Mouse (Mus musculus) frontal cortex, adult 2 months (tissue): Measurements from ENCODE around the gene Dhcr24. TPM values are rescaled to one million over a fixed set of nuclear protein-coding genes. Genes with fewer than 3 reads are reported as not detected.

Experiments used
- DNase-seq, 2 experiments: peaks; one replicate each; pipeline ENCODE4 v3.0.0; 2022; ENCODE audit warnings: low spot score in 1 of 2; ENCODE audit errors: extremely low spot score in 1 of 2
- polyA plus RNA-seq: library from polyadenylated mRNA; depleted of rRNA; stranded (reverse); fragments of >200 nt; gene quantifications from 2 replicates; pipeline ENCODE4 v1.2.3, GENCODE M21; 2012; rRNA removed

The Dhcr24 gene
- polyA plus RNA-seq, result 70.4 and 77.0 TPM in 2 replicates

DNA sequence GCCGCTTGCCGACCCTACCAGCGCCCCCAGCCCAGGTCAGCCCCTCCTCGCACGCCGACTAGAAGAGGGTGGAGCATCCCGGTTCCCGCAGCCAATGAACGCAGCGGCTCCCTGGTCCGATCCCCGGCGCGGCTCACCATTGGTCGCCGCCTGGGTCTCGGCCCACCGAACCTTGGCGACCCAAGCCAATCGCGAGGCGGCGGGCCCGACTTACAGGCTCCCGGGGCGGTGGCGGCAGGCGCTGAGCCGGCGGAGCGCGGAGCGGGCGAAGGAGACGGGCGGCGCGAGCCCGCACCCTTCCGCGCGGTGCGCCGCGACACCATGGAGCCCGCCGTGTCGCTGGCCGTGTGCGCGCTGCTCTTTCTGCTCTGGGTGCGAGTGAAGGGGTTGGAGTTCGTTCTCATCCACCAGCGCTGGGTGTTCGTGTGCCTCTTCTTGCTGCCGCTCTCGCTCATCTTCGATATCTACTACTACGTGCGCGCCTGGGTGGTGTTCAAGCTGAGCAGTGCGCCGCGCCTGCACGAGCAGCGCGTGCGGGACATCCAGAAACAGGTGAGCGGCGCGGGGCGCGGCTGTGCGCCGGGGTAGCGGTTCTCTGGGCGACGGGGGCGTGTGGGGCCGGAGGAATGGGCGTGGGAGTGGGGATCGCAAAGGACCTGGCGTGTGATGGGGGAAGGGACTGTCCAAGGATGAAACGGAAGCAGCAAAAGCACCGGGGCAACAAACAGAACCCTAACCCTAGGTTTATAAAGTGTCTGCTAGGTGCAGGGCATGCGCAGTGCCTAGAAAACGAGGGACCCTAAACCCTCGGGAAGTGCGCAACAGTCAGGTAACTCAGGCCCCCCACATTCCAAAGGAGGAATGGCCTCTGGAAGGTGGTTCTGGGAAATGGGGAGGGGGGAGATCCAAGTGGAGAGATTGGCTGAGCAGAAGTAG lies at the start of gene Dhcr24:
TSS of gene Dhcr24 (plus strand) at position 193 of the 936 bp plus-strand sequence.
- peak; percentile 88 to 97 for DNase-seq

DNA sequence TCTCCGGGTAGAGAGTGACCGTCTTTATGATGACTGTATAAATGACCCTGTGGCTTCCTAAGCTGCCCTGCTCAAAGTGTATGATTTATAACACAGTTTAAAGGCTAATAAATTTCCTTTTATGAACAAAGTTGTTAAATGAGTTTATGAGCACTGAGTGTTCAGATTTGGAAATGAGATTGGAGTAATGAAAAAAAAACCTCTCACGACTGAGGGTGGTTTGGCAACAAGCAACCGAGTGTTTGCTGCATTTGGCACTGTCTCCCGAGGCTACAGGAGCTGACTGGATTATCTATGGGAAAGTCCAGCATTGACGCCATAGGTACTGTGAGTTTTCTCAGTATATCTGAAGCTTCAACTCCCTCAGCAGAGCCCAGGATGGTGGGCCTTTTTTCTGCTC lies 46.2 kb upstream of the Dhcr24 start:
- DNase-seq, result no peak

DNA sequence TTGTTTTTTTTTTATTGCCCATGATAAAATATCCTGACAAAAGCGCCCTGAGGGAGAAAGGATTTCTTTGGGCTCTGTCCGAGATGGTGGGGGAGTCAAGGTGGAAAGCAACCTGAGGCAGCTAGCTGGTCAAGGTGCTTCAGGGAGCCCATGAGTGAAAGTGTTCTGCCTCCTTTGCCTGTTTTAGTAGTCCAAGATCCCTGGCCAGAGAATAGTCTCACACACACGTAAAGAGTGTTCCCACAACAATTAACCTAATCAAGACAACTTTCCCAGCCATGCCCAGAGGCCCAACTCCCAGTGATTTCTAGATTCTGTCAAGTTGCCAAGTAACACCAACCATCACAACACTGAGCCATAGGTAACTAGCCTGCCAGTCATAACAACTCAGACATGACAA lies 38.3 kb upstream of the Dhcr24 start:
- DNase-seq, result no peak

DNA sequence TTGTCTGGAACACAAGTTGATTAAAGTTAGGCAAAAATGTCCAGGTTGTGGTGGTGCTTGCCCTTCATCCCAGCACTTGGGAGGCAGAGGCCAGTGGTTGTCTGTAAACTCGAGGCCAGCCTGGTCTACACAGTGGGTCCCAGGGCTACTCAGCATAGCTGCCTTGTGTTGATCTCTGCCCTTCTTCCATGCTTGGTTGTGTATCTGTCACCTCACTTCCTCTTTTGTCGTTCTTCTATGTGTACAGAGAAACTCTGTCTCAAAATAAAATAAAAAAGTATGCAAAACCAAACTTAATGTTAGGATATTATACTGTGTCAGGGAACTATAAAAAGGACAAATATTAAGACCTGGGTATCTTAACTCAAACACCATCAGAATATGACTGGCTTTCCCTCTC lies 36.7 kb upstream of the Dhcr24 start:
- DNase-seq, result no peak

DNA sequence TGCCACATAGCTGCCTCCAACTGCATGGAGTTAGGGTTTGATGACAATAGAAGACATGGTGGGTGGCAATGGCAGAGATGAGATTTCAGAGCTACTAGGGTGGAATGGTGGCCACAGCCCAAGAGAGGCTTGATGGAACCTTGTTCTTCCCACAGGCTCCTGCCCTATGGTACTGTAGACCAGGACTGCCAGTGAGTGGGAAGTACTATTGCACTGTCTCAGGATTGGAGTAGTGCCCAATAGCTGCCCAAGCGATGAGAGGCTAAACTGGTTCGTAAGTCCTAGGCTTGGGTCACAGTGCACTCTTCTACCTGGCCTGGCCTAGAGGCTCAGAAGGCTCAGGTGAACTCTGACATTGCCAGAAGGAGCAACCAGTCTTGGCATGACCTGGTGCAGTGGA lies 35.8 kb upstream of the Dhcr24 start:
- no peak for DNase-seq

DNA sequence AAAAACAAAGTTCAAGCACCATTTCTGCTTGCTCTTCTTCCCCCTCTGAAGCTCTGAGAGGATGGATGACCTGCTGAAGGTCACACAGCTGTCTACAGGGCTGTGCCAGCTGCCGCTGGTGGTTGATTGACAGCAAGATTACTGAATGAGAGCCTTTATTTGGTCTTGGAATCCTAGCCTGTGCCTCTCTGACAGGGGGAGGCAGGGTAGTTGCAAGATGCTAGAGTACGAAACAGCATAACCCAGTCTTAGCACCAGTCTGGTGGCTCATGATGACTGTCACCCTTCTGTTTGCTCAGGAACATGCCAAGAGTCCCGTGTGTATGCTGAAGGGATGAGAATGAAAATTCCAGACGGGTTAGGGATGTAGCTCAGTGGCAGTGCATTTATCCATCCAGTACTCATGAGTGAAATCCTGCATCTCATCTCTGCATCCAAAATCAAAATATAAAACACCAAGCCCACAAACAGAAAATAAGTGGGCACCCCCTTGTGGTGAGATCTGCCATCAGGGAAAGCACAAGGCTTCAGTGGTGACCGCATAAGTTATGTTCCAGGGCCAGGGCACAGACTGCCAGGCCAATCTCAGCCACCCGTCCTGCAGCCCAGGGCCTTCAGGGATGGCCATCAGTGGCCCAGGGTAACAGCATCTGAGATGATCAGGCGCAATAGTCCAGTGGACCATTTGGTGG lies 32.8 kb upstream of the Dhcr24 start:
- DNase-seq, result peak in 1 of 2 experiments; percentile 58

DNA sequence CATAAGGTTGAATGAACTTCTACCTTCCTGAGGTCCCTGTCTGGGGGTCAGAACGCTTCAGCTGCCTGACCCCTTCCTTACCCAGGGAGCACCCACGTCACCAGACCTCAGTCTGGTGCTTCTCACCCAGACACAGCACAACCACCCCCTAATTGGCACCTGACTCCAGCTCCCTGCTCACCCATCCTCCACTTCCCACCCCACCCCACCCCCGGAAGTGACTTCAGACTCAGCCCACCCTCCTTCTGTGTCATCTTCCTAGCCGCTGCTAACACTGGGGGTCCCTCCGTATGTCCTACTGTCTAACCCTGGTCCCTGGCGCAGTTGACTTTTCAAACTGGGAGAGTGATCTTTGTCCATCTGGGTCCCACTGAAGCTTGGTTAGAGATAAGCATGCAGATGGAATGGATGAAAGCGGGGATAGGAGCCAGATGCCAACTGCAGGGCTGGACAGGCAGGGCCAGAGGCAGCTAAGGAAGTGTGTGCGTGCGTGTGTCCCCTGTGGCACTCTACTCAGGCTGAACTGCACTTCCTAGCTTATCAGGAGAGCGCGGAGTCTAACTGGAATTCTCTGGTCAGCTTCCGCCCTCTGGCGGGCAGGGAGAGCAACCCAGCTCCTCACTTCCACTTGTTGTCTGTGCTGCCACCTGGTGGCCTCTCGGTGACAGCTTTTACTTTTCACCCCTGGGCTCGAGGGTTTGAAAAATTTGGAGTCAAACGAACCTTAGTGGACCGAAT lies 31.3 kb upstream of the Dhcr24 start:
- DNase-seq, result peak; percentile 81 to 95

DNA sequence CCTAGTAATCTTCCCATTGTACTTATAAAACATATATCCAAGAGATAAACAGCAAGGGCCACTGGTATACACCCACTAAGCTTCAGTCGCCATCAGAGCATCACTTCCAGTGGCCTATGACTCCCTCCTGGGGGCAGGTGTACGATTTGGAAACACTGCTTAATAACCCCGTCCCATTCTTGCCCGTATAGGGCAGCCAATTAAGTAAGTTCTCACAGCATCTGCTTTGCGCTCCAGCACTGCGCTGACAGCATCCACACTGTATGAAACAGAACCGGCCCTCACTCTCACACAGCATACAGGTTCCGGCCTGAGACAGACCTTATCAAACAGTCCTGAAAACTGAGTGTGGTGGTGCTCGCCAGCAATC lies 30.7 kb upstream of the Dhcr24 start:
- no peak for DNase-seq

DNA sequence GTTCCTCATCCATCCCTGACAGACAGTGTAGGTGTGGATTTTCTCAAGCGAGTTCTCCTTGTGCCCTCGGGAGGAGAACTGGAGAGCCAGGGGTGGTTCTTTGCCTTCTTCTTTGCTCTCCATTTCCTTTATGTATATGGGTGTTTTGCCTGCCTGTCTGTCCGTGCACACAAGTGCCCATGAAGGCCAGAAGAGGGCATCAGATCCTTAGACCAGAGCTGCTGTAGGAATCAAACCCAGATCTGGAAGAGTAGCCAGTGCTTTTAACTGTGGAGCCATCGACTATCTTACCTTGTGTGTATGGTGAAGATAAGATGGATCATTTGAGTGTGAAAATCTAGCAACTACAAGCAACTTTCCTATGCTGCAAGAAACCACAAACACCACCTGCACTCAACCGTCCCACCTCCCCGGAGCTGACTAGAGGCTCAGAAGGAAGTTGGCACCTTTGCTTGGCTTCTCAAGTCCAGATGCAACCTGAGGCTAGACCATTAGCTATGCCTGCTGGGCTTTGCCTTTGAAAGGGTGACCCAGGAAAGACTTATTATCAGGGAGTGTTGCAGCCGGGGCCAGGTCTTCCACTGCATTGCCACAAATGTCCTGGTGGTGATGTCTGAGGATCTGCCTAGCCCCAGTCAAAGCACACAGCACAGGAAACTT lies 27.3 kb upstream of the Dhcr24 start:
- no peak for DNase-seq

DNA sequence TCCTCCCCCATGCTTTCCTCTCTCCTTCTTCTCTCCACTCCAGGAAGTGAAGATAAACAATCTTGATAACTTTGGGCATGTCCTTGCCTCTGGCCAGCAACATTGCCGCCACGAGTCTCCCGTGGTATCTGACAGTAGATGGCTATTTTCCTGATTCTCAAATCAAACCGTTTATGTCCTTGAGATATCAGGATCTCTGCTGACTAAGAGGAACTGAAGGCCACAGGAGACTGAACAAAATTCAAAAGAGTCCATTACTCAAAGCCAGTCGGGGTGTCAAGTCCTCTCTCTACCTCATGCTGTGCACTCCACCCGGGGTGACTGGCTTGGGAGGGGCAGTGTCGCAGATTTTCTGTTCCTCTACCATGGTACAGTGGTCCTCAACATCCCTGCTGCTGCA lies 26.6 kb upstream of the Dhcr24 start:
- DNase-seq, result no peak

DNA sequence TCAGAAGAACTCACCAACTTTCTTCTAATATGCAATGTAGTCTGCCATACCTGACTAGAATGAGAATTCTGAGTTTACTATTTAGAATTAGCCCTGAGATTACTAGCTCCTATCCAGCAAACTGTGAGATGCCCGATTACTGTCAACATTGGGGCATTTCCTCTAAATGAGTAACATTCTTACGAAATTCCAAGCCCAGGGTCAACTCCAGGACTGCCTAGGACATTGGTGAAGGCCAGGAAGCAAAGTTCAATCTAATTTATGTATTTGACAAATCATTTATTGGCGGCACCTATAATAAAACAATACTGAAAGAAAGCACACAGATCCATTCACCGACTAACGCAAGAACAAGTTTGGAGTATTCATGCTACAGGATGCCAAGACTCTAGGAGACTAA lies 21.1 kb upstream of the Dhcr24 start:
- no peak for DNase-seq

DNA sequence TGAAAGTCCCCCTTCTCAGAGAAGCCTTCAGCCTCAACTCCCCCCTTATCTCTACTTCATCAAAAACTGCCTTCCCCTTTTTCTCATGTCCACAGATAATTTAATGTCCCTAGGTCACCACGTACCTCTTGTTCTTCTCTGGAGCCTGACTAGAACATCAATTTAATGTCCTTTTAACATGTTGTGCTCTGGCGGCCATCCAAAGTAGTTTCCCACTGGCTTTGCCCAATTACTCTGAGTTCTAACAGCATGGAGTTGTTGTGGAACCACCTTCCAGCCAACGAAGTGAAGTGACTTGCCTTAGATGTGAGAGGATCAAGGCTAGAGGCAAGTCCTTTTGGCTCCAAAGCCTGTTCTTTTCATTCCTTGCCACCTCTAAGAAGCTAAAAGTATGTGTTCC lies 19.3 kb upstream of the Dhcr24 start:
- DNase-seq, result no peak

DNA sequence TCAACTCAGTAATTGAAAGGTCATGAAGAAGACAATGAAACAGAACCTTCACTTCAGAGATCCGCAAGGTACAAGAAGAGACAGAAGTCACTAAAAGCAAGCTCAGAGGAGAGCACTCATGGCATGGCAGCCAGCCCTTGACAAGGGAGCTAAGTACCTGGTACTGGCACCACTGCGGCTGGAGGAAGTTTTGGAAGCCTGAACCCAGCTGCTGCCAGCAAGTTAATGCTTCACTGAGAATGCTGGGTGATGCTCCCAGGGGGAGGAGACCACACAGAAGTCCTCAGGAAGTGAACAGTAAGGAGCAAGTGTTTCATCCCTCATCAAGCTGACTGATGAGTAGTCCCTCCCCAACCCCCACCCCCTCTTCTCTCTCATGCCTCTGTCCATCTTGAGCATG lies 18.6 kb upstream of the Dhcr24 start:
- no peak for DNase-seq

DNA sequence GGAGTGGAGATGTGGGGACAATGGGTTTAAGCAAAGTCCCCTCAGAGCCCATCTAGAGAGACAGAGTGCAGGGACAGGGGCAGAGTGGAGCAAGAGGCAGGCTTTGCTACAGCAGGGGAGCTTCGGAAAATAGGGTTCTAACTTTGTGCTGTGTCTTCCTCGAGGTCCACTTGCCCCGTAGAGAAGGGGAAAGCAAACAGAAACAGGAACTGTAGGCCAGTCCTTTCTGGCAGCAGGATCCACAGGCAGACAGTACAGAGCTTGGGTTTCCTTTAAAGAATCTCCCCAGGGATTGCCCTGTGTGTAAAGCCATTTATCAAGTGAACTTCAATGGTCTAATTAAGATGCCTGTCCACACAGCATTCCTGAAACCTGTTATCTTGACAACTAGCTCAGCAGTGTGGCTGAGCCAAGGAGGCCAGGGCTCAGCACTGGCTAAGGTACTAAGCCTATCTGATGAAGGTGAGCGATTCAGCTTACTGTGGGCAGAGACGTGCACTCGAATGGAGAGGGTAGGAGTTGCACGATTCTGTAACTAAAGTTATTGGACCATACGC lies 14.9 kb upstream of the Dhcr24 start:
- no peak for DNase-seq

DNA sequence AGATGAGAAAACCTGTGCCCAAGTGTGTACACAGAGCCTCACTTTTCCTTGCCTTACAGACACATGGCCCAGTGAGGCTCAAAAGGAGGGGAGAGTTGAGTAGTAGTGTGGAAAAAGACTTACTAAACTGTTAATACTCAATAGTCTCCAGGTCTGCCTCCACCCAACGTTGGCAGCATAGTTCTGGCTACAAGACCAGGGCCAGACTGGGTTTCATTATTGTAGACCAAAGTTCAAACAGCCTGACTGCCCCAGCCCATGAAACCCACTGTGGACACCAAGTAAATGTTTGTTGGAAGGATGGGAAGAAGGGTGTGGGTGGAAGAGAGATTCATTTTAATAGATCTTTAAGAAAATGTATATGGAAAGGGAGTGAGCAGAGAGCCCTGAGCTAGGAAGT lies 13.9 kb upstream of the Dhcr24 start:
- DNase-seq, result no peak

DNA sequence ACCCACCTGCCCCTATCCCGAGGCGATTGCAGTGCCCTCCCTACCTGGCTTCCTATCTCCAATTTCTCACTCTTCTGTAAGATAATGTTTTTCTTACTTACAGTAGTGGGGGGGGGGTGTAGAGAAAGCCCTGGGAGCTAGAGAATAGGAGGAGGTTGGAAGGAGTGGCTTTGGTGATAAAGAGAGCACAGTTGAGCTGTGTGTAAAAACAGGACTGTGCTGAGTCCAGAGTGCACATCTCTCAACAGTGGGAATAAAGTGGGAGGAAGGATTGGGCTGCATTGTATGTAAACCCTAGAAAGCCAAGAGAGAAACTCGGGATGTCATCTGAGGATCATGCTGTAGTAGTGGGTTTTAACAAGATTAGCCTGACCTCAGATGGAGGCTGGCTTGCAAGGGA lies 12.7 kb upstream of the Dhcr24 start:
- no peak for DNase-seq

DNA sequence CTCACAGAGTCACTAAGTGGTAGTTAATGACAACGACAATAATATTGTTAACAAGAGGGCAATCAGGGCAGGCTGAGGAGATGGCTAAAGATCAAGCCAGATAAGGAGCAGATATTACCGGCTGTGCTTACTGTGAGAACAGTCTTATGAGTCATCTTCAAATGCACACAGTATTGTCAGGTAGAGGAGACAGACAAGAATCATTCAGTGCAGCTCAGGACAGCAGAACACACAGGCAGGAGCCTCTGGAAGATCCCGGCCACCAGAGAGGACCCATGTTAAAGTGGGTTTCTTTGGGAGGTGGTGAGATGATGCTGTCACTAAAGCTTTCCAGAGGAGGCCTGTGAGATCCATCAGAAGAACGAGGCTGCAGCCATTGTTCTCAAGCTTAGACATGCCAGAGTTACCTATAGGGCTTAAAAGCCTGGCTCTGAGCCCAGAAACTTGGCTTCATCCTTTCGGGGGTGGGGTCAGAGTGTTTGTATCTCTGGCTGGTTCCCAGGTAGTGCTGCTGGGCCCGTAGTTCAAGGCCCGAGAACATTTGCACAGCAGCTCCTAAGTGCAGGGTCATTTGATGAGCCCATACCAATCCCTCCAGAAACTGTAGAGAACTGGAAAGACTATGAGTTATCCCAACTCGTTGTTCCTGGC lies 10.2 kb upstream of the Dhcr24 start:
- no peak for DNase-seq

DNA sequence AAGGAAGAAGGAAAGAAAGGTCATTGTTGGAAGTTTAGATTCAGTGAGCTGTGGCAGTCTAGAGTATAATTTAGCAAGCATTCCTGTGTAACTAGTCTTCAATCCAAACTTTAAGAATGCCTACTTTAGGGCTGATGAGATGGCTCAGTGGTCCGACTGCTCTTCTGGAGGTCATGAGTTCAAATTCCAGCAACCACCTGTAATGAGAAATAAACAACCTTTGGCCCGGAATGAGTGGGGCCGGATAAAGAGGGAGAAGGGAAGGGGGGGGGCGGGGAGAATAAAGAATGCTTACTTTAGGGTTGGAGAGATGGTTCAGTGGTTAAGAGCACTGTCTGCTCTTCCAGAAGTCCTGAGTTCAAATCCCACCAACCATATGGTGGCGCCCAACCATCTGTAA lies 3.6 kb upstream of the Dhcr24 start:
- DNase-seq, result no peak

DNA sequence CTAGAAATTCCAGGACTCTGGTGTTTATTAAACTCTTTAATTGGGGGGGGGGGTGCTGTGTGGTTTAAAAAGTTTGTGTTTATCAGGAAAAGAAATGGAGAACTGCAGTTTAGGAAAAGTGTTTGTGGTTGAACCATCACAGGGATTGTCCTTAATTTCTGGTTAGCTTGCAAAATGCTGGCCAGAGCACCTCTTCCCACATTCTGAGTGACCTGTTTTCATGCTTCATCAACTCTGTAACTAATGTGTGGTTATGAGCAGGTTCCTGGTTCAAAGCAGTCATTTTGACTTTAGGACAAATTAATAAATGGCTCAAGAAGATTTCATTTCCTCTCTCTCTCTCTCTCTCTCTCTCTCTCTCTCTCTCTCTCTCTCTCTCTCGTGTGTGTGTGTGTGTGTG lies 2.9 kb upstream of the Dhcr24 start:
- DNase-seq, result no peak
